Mouse (Mus musculus) kidney, embryonic 16.5 days (tissue): ENCODE measurements around the gene Ccdc13. TPM values are rescaled to one million over a fixed set of nuclear protein-coding genes. Genes with fewer than 3 reads are reported as not detected.

Experiments
- ATAC-seq: fragments of 200-750 bp; cut with Nextera tagmentation; 2 replicates; pipeline ENCODE4 v1.8.0; 2017; ENCODE audit warnings: moderate TSS enrichment; ENCODE audit not compliant: low FRiP score, low TSS enrichment
- H3K27ac ChIP-seq: fragments of 300-500 bp; sonication (generic); 2 replicates; pipeline ENCODE4 v1.5.1; 2014; ENCODE audit warnings: low read length
- H3K27me3 ChIP-seq: fragments of 300-500 bp; sonication (generic); 2 replicates; pipeline ENCODE4 v1.6.1; 2014; ENCODE audit warnings: low read length, control low read depth, mixed read lengths; ENCODE audit not compliant: insufficient read depth
- H3K36me3 ChIP-seq: fragments of 300-500 bp; sonication (generic); 2 replicates; pipeline ENCODE4 v1.6.1; 2014; ENCODE audit warnings: low read length, control low read depth, mixed read lengths; ENCODE audit not compliant: insufficient read depth
- H3K4me1 ChIP-seq: fragments of 300-500 bp; sonication (generic); 2 replicates; pipeline ENCODE4 v1.6.1; 2014; ENCODE audit warnings: low read length, control low read depth, mixed read lengths; ENCODE audit not compliant: insufficient read depth
- H3K4me2 ChIP-seq: fragments of 300-500 bp; sonication (generic); replicated peaks from 2 replicates; pipeline ENCODE4 v1.6.1; 2014; ENCODE audit warnings: low read depth, low read length
- H3K4me3 ChIP-seq: fragments of 300-500 bp; sonication (generic); 2 replicates; pipeline ENCODE4 v1.5.1; 2014; ENCODE audit warnings: mild to moderate bottlenecking, low read length
- H3K9ac ChIP-seq: fragments of 300-500 bp; sonication (generic); replicated peaks from 2 replicates; pipeline ENCODE4 v1.6.1; 2014; ENCODE audit warnings: low read length
- H3K9me3 ChIP-seq: fragments of 300-500 bp; sonication (generic); 2 replicates; pipeline ENCODE4 v1.6.1; 2016; ENCODE audit warnings: low read length, control low read depth
- WGBS: fragments of 180-500 bp; shearing (Covaris S2); extraction: QIAGEN DNeasy Blood & Tissue Kit; methylation state at CpG from one replicate; pipeline ENCODE4 v1.1.7; 2014; 5-methylcytosine and 5-hydroxymethylcytosine counted together
- polyA plus RNA-seq: library from polyadenylated mRNA; unstranded; fragments of >200 nt; fragmentation: Nextera tagmentation; extraction: Ambion mirVana; gene quantifications from 2 replicates; pipeline ENCODE4 v1.2.1, GENCODE M21; 2015

Gene Ccdc13
- polyA plus RNA-seq, 1 experiment from 2014 or later, result 0.71 TPM

GRCm38 (mm10) chr9:121829270-121829992 is 9.8 kb downstream of the Ccdc13 start:
- 62% methylated on average over 7 of the region's 7 CpGs for WGBS

GRCm38 (mm10) chr9:121828314-121828713 is 10.9 kb downstream of the Ccdc13 start:
- ATAC-seq, result no peak
- Histone ChIP-seq H3K4me3 (no peak overlapping the region), H3K27me3 (no peaks in the 10 kb centered on the region), H3K9ac (no peak overlapping the region), H3K4me2 (no peak overlapping the region), H3K9me3 (no peaks in the 10 kb centered on the region), H3K27ac (no peak overlapping the region), H3K36me3 (no peaks in the 10 kb centered on the region), H3K4me1 (no peaks in the 10 kb centered on the region)
- WGBS, result 59% methylated on average over 6 of the region's 6 CpGs

More at GRCm38 (mm10) chr9:121829270-121829992, 9.8 kb downstream of the Ccdc13 start:
- no peaks in the 10 kb centered on the region for H3K27me3 ChIP-seq
- H3K4me2 ChIP-seq, result no peak overlapping the region
- no peak overlapping the region for H3K27ac ChIP-seq
- H3K4me1 ChIP-seq, result no peaks in the 10 kb centered on the region
- H3K9me3 ChIP-seq, result no peaks in the 10 kb centered on the region
- no peak for ATAC-seq
- no peaks in the 10 kb centered on the region for H3K36me3 ChIP-seq
- H3K4me3 ChIP-seq, result no peak overlapping the region
- H3K9ac ChIP-seq, result no peak overlapping the region

DNA sequence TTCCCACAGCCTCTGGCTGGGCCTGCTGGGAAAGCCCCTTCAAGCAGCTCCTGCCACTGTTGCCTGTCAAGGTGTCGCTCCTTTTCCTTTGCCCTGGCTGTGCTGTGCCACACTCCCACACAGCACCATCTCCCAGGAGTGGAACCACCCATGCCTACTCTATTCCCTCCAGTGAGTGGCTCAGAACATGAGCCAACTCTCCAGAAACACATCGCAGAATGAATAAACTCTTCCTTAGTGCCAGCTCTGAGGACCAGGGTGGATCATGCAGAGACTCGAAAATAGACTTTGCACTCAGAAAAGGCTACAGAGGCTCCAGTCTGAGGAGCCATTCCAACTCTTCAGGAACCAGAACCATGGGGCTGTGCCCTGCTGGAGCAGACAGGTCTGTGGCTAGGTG is 12.9 kb downstream of the Ccdc13 start:
- H3K9ac ChIP-seq, result no peak overlapping the region
- no peaks in the 10 kb centered on the region for H3K36me3 ChIP-seq
- H3K27me3 ChIP-seq, result no peaks in the 10 kb centered on the region
- no peak for ATAC-seq
- WGBS, result 84% methylated on average over 3 of the region's 3 CpGs
- no peak overlapping the region for H3K27ac ChIP-seq
- no peak overlapping the region for H3K4me3 ChIP-seq
- no peaks in the 10 kb centered on the region for H3K9me3 ChIP-seq
- no peak overlapping the region for H3K4me2 ChIP-seq
- H3K4me1 ChIP-seq, result no peaks in the 10 kb centered on the region

DNA sequence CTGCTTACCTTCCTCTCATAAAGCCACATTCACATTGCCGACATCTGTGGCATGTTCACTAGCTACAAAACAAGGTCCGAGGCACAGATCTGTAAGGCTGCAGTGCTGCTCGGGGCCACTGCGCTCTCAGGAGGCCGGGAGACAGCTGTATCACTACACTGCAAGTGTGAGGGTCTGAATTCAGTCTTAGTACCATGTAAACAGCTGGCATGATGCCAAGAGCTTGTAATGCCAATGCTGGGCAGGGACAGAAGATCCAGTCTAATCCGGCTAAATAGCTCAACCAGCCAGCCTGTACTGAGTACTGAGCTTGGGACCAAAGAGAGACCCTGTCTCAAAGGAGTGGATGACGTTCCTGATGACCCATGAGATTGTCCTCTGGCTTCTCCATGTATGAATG is 15.3 kb downstream of the Ccdc13 start:
- no peaks in the 10 kb centered on the region for H3K36me3 ChIP-seq
- no peaks in the 10 kb centered on the region for H3K4me1 ChIP-seq
- WGBS, result 89% methylated on average over 7 of the region's 7 CpGs
- no peak overlapping the region for H3K27ac ChIP-seq
- no peaks in the 10 kb centered on the region for H3K27me3 ChIP-seq
- H3K9me3 ChIP-seq, result no peaks in the 10 kb centered on the region
- no peak overlapping the region for H3K4me3 ChIP-seq
- no peak overlapping the region for H3K9ac ChIP-seq
- ATAC-seq, result no peak
- no peak overlapping the region for H3K4me2 ChIP-seq

DNA sequence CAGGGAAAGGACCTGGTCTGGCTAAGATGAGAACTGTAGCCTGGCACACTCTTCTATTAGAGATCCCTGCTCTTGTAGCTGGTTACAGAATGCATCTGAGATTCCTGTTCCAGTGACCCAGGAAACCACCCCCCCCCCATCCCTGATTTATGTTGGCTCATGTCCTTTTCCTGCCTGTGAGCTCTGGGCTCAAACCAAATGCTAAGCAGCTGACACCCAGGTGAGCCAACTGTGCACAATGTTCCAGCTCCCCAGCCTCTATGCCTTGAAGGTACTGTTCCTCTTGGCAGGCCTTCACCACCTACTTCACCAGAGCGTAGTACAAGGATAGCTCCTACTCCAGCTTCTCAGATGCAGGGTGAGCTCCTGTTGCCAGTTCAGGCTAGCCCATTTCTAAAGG is 16.2 kb downstream of the Ccdc13 start:
- H3K27ac ChIP-seq, result no peak overlapping the region
- WGBS, result 92% methylated on average over 1 of the region's 1 CpGs

GRCm38 (mm10) chr9:121822585-121822991 is 16.7 kb downstream of the Ccdc13 start:
- H3K27ac ChIP-seq, result no peak overlapping the region
- 70% methylated on average over 6 of the region's 6 CpGs for WGBS
- ATAC-seq, result no peak

More for the DNA sequence above, 16.2 kb downstream of the Ccdc13 start:
- Histone ChIP-seq H3K9me3 (no peaks in the 10 kb centered on the region), H3K9ac (no peak overlapping the region), H3K4me2 (no peak overlapping the region), H3K4me3 (no peak overlapping the region), H3K27me3 (no peaks in the 10 kb centered on the region), H3K36me3 (no peaks in the 10 kb centered on the region), H3K4me1 (no peaks in the 10 kb centered on the region)
- no peak for ATAC-seq

GRCm38 (mm10) chr9:121820765-121821164 is 18.5 kb downstream of the Ccdc13 start:
- ATAC-seq, result no peak
- H3K9me3 ChIP-seq, result no peaks in the 10 kb centered on the region
- no peak overlapping the region for H3K27ac ChIP-seq
- no peak overlapping the region for H3K4me3 ChIP-seq
- H3K36me3 ChIP-seq, result no peaks in the 10 kb centered on the region
- no peak overlapping the region for H3K4me2 ChIP-seq
- WGBS, result 67% methylated on average over 5 of the region's 5 CpGs
- no peaks in the 10 kb centered on the region for H3K4me1 ChIP-seq
- H3K9ac ChIP-seq, result no peak overlapping the region
- no peaks in the 10 kb centered on the region for H3K27me3 ChIP-seq

More at GRCm38 (mm10) chr9:121822585-121822991, 16.7 kb downstream of the Ccdc13 start:
- Histone ChIP-seq H3K36me3 (no peaks in the 10 kb centered on the region), H3K27me3 (no peaks in the 10 kb centered on the region), H3K4me3 (no peak overlapping the region), H3K9ac (no peak overlapping the region), H3K4me1 (no peaks in the 10 kb centered on the region), H3K9me3 (no peaks in the 10 kb centered on the region), H3K4me2 (no peak overlapping the region)

- Histone ChIP-seq H3K9me3 (no peaks in the 10 kb centered on the region), H3K4me3 (no peak overlapping the region), H3K27ac (no peak overlapping the region), H3K9ac (no peak overlapping the region), H3K36me3 (no peaks in the 10 kb centered on the region), H3K4me2 (no peak overlapping the region), H3K4me1 (no peaks in the 10 kb centered on the region), H3K27me3 (no peaks in the 10 kb centered on the region)
- 62% methylated on average over 7 of the region's 7 CpGs for WGBS
- ATAC-seq, result no peak
Observed at GRCm38 (mm10) chr9:121819771-121820471, 19.3 kb downstream of the Ccdc13 start.

DNA sequence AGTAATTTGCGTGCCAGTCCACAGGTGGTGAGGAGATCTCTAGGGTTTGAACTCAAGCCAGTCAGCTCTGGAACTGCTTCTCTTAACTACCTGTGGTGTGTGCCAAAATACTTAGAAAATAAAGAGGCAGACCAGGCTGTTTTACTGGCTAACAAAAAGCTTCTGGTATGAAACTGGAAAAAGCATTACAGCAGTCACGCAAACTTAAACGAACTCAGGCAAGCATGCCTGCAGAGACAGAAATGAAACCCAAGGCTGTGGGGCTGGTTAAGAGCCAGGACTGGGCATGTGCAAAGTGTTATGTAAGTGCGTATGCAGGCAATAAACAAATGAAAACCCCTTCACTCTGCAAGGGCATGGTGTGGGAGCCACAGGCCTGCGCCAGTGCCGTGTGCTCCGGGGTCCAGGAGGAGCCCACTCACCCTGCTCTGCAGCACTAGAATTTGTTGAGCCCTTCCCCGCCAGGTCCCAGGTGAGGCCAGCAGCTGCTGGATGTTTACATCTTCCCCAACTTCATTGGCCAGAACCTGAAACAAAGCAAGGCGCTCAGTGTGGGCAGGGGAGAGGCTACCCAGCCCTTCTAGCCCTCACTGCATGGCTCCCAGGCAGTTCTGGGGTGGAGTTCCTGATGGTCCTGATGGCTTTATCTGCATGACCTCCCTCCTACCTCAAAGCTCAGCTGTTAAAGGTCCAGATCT is 20.0 kb downstream of the Ccdc13 start:
- H3K27ac ChIP-seq, result no peak overlapping the region
- WGBS, result 74% methylated on average over 9 of the region's 9 CpGs
- no peak overlapping the region for H3K4me3 ChIP-seq
- H3K9me3 ChIP-seq, result no peaks in the 10 kb centered on the region
- no peak overlapping the region for H3K9ac ChIP-seq
- no peaks in the 10 kb centered on the region for H3K36me3 ChIP-seq
- no peaks in the 10 kb centered on the region for H3K4me1 ChIP-seq
- no peak for ATAC-seq
- H3K27me3 ChIP-seq, result no peaks in the 10 kb centered on the region
- H3K4me2 ChIP-seq, result no peak overlapping the region
